Mouse (Mus musculus) intestine, embryonic 16.5 days (tissue): ENCODE measurements at regions not wholly inside any gene's neighbourhood (a gene's known extent, or its start where the extent isn't known, plus 50 kb on each side); places are given as distances from the start of the nearest gene placed in this dataset. TPM values are rescaled to one million over a fixed set of nuclear protein-coding genes. Genes with fewer than 3 reads are reported as not detected.

Experiments used
- ATAC-seq: fragments of 200-750 bp; cut with Nextera tagmentation; 2 replicates; pipeline ENCODE4 v1.8.0; 2017; ENCODE audit warnings: moderate TSS enrichment, moderate library complexity
- H3K27ac ChIP-seq: fragments of 300-500 bp; sonication (generic); 2 replicates; pipeline ENCODE4 v1.5.1; 2014; ENCODE audit warnings: mild to moderate bottlenecking, low read length
- H3K27me3 ChIP-seq: fragments of 300-500 bp; sonication (generic); replicated peaks from 2 replicates; pipeline ENCODE4 v1.6.1; 2014; ENCODE audit warnings: low read length, control low read depth, mixed read lengths; ENCODE audit not compliant: control insufficient read depth, insufficient read depth
- H3K36me3 ChIP-seq: fragments of 300-500 bp; sonication (generic); 2 replicates; pipeline ENCODE4 v1.6.1; 2014; ENCODE audit warnings: low read length, control low read depth; ENCODE audit not compliant: control insufficient read depth, insufficient read depth
- H3K4me1 ChIP-seq: fragments of 300-500 bp; sonication (generic); 2 replicates; pipeline ENCODE4 v1.6.1; 2014; ENCODE audit warnings: low read length, control low read depth, mixed read lengths; ENCODE audit not compliant: control insufficient read depth, insufficient read depth
- H3K4me2 ChIP-seq: fragments of 300-500 bp; sonication (generic); 2 replicates; pipeline ENCODE4 v1.6.1; 2014; ENCODE audit warnings: low read depth, low read length, control low read depth
- H3K4me3 ChIP-seq: fragments of 300-500 bp; sonication (generic); 2 replicates; pipeline ENCODE4 v1.5.1; 2014; ENCODE audit warnings: mild to moderate bottlenecking, low read length
- H3K9ac ChIP-seq: fragments of 300-500 bp; sonication (generic); 2 replicates; pipeline ENCODE4 v1.6.1; 2014; ENCODE audit warnings: low read depth, low read length
- H3K9me3 ChIP-seq: fragments of 300-500 bp; sonication (generic); 2 replicates; pipeline ENCODE4 v1.6.1; 2016; ENCODE audit warnings: low read length, control low read depth; ENCODE audit not compliant: control insufficient read depth
- WGBS: fragments of 180-500 bp; shearing (Covaris S2); extraction: QIAGEN DNeasy Blood & Tissue Kit; methylation state at CpG from one replicate; pipeline ENCODE4 v1.1.7; 2014; 5-methylcytosine and 5-hydroxymethylcytosine counted together
- microRNA-seq: library from miRNA; unstranded; fragments of <30 nt; microRNA quantifications from one replicate; pipeline ENCODE4, GENCODE M21; 2016

DNA sequence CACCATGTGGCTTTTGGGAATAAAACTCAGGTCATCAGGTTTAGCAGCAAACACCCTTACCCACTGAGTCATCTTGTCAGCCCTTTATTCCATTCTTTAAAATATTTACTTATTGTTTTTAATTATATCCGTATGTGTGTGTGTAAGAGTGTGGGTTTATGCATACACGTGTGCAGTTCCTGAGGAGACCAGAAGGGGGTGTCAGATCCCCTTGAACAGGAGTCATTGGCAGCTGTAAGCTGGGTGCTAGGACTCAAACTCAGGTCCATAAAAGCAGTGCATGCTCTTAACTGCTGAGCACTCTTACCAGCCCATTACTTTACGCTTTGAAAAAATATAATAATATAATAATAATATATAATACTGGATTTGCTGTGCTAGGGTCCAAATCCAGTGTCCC, 54.6 kb upstream of the Smim23 start:
- no peaks in the 10 kb centered on the region for H3K36me3 ChIP-seq
- H3K9me3 ChIP-seq = no peaks in the 10 kb centered on the region
- whole genome bisulfite sequencing = 94% methylated on average over 3 of the region's 3 CpGs
- no peak overlapping the region for H3K4me3 ChIP-seq
- no peaks in the 10 kb centered on the region for H3K27me3 ChIP-seq
- no peak for ATAC-seq
- no peak overlapping the region for H3K27ac ChIP-seq
- no peak overlapping the region for H3K9ac ChIP-seq
- H3K4me1 ChIP-seq = no peaks in the 10 kb centered on the region
- H3K4me2 ChIP-seq = no peak overlapping the region

Small RNA genes lying in the stretch of these regions (microRNA-seq; reads per million reads assigned to microRNA genes)
- not detected for gene Gm26052
